Mouse (Mus musculus): ENCODE data around the gene Klhl42. TPM values are rescaled to one million over a fixed set of nuclear protein-coding genes. Genes with fewer than 3 reads are reported as not detected.

Gene Klhl42
- total and polyA plus RNA-seq, 2 experiments from 2014 or later: 6.0 to 27.8 TPM

GRCm38 (mm10) chr6:147117764-147118163 lies 26.6 kb downstream of the Klhl42 start:
- H3K36me3 ChIP-seq (ENCODE audit: insufficient read depth): no peaks in the 10 kb centered on the region
- 94% methylated on average over 7 of the region's 7 CpGs for WGBS
- no peak overlapping the region for H3K9ac ChIP-seq
- no peak overlapping the region for H3K4me2 ChIP-seq (ENCODE audit: low read depth)
- TF ChIP-seq CTCF (IDR thresholded peaks at IDR 0.05; ENCODE audit: low read depth): no peak
- no peaks in the 10 kb centered on the region for H3K27me3 ChIP-seq (ENCODE audit: insufficient read depth, low read length)
- no peak overlapping the region for H3K27ac ChIP-seq (ENCODE audit: low read depth, low read length)
- H3K9me3 ChIP-seq (ENCODE audit: low read length): no peaks in the 10 kb centered on the region
- no peak for ATAC-seq
- H3K4me3 ChIP-seq (ENCODE audit: low read depth, low read length): no peak overlapping the region
- H3K4me1 ChIP-seq (ENCODE audit: insufficient read depth): no peaks in the 10 kb centered on the region
- no peak for DNase-seq

DNA sequence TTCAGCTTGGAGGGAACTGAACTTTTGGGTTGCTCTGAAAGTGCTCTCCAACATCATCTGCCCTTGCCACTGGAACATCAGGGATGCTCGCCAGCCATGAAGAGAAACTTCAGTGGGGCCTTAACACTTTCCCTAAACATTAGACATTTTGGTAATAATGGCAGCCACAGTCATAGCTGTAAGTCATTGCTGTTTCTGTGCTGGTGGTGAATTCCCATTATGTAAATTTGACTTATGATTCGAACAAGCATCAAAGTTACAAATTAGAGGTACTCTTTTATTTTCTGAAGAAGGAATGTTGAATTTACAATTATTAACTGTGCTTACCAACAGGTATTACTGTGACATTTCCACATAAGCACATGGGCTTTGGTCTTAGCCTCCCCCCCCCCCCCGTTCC lies 27.0 kb downstream of the Klhl42 start:
- ATAC-seq (no peak), DNase-seq (no peak)
- Histone ChIP-seq H3K9ac (no peak overlapping the region), H3K27ac (ENCODE audit: low read depth, low read length) (no peak overlapping the region), H3K4me3 (ENCODE audit: low read depth, low read length) (no peak overlapping the region), H3K27me3 (ENCODE audit: insufficient read depth, low read length) (no peaks in the 10 kb centered on the region), H3K4me1 (ENCODE audit: insufficient read depth) (no peaks in the 10 kb centered on the region), H3K36me3 (ENCODE audit: insufficient read depth) (no peaks in the 10 kb centered on the region), H3K4me2 (ENCODE audit: low read depth) (no peak overlapping the region), H3K9me3 (ENCODE audit: low read length) (no peaks in the 10 kb centered on the region)
- no peak for TF ChIP-seq CTCF (IDR thresholded peaks at IDR 0.05; ENCODE audit: low read depth)
- 91% methylated on average over 3 of the region's 3 CpGs for WGBS

GRCm38 (mm10) chr6:147121320-147121719 lies 30.1 kb downstream of the Klhl42 start:
- no peak for TF ChIP-seq CTCF (IDR thresholded peaks at IDR 0.05; ENCODE audit: low read depth)
- WGBS: 54% methylated on average over 6 of the region's 6 CpGs
- Histone ChIP-seq H3K4me2 (ENCODE audit: low read depth) (no peak overlapping the region), H3K9ac (no peak overlapping the region), H3K9me3 (ENCODE audit: low read length) (no peaks in the 10 kb centered on the region), H3K27me3 (ENCODE audit: insufficient read depth, low read length) (no peaks in the 10 kb centered on the region), H3K36me3 (ENCODE audit: insufficient read depth) (no peaks in the 10 kb centered on the region), H3K4me1 (ENCODE audit: insufficient read depth) (no peaks in the 10 kb centered on the region), H3K4me3 (ENCODE audit: low read depth, low read length) (no peak overlapping the region), H3K27ac (ENCODE audit: low read depth, low read length) (no peak overlapping the region)
- ATAC-seq (no peak), DNase-seq (no peak)

GRCm38 (mm10) chr6:147127239-147127638 lies 36.1 kb downstream of the Klhl42 start:
- peak; percentile 59 for ATAC-seq
- no peak overlapping the region for H3K27ac ChIP-seq (ENCODE audit: low read depth, low read length)
- H3K9ac ChIP-seq: no peak overlapping the region
- H3K36me3 ChIP-seq (ENCODE audit: insufficient read depth): no peaks in the 10 kb centered on the region
- no peaks in the 10 kb centered on the region for H3K4me1 ChIP-seq (ENCODE audit: insufficient read depth)
- DNase-seq: peak; percentile 5
- no peak overlapping the region for H3K4me3 ChIP-seq (ENCODE audit: low read depth, low read length)
- TF ChIP-seq CTCF (IDR thresholded peaks at IDR 0.05; ENCODE audit: low read depth): no peak
- no peak overlapping the region for H3K4me2 ChIP-seq (ENCODE audit: low read depth)
- 68% methylated on average over 10 of the region's 10 CpGs for WGBS
- H3K27me3 ChIP-seq (ENCODE audit: insufficient read depth, low read length): no peaks in the 10 kb centered on the region
- H3K9me3 ChIP-seq (ENCODE audit: low read length): no peaks in the 10 kb centered on the region

DNA sequence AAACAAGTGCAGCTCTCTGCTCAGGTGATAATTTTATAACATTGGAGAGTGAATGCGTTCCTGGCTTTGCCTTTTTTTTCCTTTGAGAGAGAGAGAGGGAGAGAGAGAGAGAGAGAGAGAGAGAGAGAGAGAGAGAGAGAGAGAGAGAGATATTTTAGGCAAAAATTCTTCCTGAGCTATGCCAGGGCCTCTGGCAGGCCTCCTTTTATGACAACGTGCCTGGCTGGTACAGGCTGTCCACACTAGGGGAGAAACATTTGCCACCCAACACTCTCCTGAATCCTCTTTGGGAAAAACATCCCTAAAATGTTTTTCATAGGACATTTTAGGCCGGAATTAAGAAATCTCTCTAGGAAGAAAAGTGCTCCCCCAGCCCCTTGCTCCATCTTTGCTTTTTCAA lies 47.1 kb downstream of the Klhl42 start:
- ATAC-seq (no peak), DNase-seq (no peak)
- H3K4me1 ChIP-seq (ENCODE audit: insufficient read depth): no peaks in the 10 kb centered on the region
- H3K27me3 ChIP-seq (ENCODE audit: insufficient read depth, low read length): no peaks in the 10 kb centered on the region
- H3K4me2 ChIP-seq (ENCODE audit: low read depth): no peak overlapping the region
- no peak overlapping the region for H3K4me3 ChIP-seq (ENCODE audit: low read depth, low read length)
- H3K36me3 ChIP-seq (ENCODE audit: insufficient read depth): no peaks in the 10 kb centered on the region
- H3K9me3 ChIP-seq (ENCODE audit: low read length): no peaks in the 10 kb centered on the region
- 83% methylated on average over 3 of the region's 3 CpGs for WGBS
- no peak for TF ChIP-seq CTCF (IDR thresholded peaks at IDR 0.05; ENCODE audit: low read depth)
- no peak overlapping the region for H3K9ac ChIP-seq
- no peak overlapping the region for H3K27ac ChIP-seq (ENCODE audit: low read depth, low read length)

DNA sequence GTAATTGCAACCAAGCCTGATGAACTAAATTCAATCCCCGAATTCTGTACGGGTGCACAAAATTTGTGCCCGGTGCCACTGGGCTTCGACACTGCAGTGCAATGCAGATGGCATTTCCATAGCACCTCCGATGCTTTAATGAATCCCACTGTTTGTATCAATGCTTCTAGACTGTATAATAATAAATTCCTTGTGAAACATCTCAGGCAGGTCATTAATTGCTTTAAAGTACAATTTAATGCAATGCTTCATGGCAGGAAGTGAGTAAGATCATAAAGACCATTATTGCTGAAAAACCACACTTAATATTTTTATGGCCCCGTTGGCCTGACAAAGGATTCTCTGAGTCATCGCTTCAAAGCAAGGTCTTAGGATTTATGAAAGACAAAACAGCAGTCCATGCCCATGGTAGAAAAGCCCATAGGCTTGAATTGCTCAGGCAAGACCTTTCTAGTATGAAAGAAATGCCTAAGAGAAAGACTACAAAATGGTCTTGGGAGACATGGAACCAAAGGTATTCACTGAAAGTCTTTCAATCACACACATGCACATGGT lies 49.5 kb downstream of the Klhl42 start:
- Histone ChIP-seq H3K27me3 (ENCODE audit: insufficient read depth, low read length) (no peaks in the 10 kb centered on the region), H3K27ac (ENCODE audit: low read depth, low read length) (no peak overlapping the region), H3K9ac (no peak overlapping the region), H3K4me1 (ENCODE audit: insufficient read depth) (no peaks in the 10 kb centered on the region), H3K36me3 (ENCODE audit: insufficient read depth) (no peaks in the 10 kb centered on the region), H3K9me3 (ENCODE audit: low read length) (no peaks in the 10 kb centered on the region), H3K4me2 (ENCODE audit: low read depth) (no peak overlapping the region), H3K4me3 (ENCODE audit: low read depth, low read length) (no peak overlapping the region)
- TF ChIP-seq CTCF (IDR thresholded peaks at IDR 0.05; ENCODE audit: low read depth): no peak
- no peak for DNase-seq
- ATAC-seq: no peak
- WGBS: 97% methylated on average over 7 of the region's 7 CpGs

DNA sequence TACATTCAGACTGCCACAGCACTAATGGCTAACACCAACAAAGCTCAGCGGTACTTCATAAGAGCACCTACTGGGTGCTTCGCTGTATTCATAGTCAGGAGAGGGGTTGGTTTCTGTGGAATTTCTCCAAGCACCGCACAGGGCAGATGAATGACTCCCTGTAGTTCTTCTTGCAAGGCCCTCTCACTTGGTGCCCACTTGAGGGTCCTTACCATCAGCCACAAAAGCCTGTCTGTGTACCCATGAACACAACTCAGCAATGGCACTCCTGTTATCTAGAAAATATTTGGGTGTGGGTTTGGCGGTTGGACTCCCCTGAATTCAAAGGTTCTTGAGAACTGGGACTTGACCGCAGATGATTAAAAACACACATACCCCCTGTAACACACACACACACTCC lies 53.5 kb downstream of the Klhl42 start:
- Histone ChIP-seq H3K27ac (ENCODE audit: low read depth, low read length) (no peak overlapping the region), H3K27me3 (ENCODE audit: insufficient read depth, low read length) (no peaks in the 10 kb centered on the region), H3K9ac (no peak overlapping the region), H3K36me3 (ENCODE audit: insufficient read depth) (no peaks in the 10 kb centered on the region), H3K4me2 (ENCODE audit: low read depth) (no peak overlapping the region), H3K4me1 (ENCODE audit: insufficient read depth) (no peaks in the 10 kb centered on the region), H3K9me3 (ENCODE audit: low read length) (no peaks in the 10 kb centered on the region), H3K4me3 (ENCODE audit: low read depth, low read length) (no peak overlapping the region)
- no peak for DNase-seq
- WGBS: 95% methylated on average over 5 of the region's 5 CpGs
- ATAC-seq: no peak
- TF ChIP-seq CTCF (IDR thresholded peaks at IDR 0.05; ENCODE audit: low read depth): no peak
